8 mouse cellular contexts compared by ENCODE assay signal in genomic region chr6:39205064-39205649, GRCm38 (mm10). TPM values are rescaled to one million over a fixed set of nuclear protein-coding genes. Genes with fewer than 3 reads are reported as not detected.
DNase-seq lines count a peak whose midpoint lies in the region; ATAC-seq and TF ChIP-seq lines count a peak whose summit lies in the region.

No protein-coding gene starts in this region.

- under 1% methylated on average over 30 of the region's 30 CpGs for WGBS in liver, adult 2 months

- peak; percentile 81 for ATAC-seq in monocyte, adult 5-6 weeks (replicated peaks; ENCODE audit: insufficient number of reproducible peaks, low FRiP score, low TSS enrichment, poor library complexity, severe bottlenecking)

- no peaks in the 10 kb centered on the region for H3K27me3 ChIP-seq in liver, adult 2 months (ENCODE audit: control insufficient read depth, insufficient read depth, low read length)

- H3K27ac ChIP-seq in embryonic fibroblast, embryonic 13.5 days (ENCODE audit: insufficient read depth, low read length): peak overlapping the region; percentile 48
- peak overlapping the region; percentile 92 for H3K27ac ChIP-seq in liver, adult 2 months (replicated peaks; ENCODE audit: insufficient read depth, low read depth, low read length)

- peak overlapping the region; percentile 86 for H3K4me3 ChIP-seq in embryonic fibroblast, embryonic 13.5 days (ENCODE audit: insufficient read depth, low read length)
- peak overlapping the region; percentile 98 for H3K4me3 ChIP-seq in liver, adult 2 months (ENCODE audit: insufficient read depth, low read depth, low read length)

- peak; percentile 83 to 85 for DNase-seq in B cell, adult 2 months
- DNase-seq in adrenal gland, postnatal 4 days (ENCODE audit: low spot score in 2 of 2): peak; percentile 27 to 53
- DNase-seq in heart, adult 8-10 months (ENCODE audit: low spot score): peak; percentile 81
- DNase-seq in kidney, adult 8-10 months: peak; percentile 80 to 82
- peak; percentile 90 for DNase-seq in liver, adult 2 months (ENCODE audit: extremely low read depth, low read depth, low spot score)
- DNase-seq in spleen, postnatal 36 days (ENCODE audit: low spot score in 2 of 2): peak; percentile 85 to 90

- TF ChIP-seq POLR2A in embryonic fibroblast, embryonic 13.5 days (IDR thresholded peaks at IDR 0.05; ENCODE audit: low read depth, low read length): peak; percentile 45
- TF ChIP-seq POLR2A in liver, adult 2 months (IDR thresholded peaks at IDR 0.05; ENCODE audit: extremely low read depth, insufficient read depth, low read length): peak; percentile 81; the same call in 1 of the 2 replicates

- no peaks in the 10 kb centered on the region for H3K4me1 ChIP-seq in embryonic fibroblast, embryonic 13.5 days (ENCODE audit: control insufficient read depth, insufficient read depth, low read length)
- peaks cover 4% of the 10 kb centered on the region; the same call in 1 of the 2 replicates for H3K4me1 ChIP-seq in liver, adult 2 months (ENCODE audit: control insufficient read depth, insufficient read depth, low read length)

- H3K9ac ChIP-seq in liver, adult 2 months (ENCODE audit: low read depth, low read length): peak overlapping the region; percentile 97

- peaks cover 12% of the 10 kb centered on the region for H3K79me2 ChIP-seq in liver, adult 2 months (ENCODE audit: control insufficient read depth, insufficient read depth, low read length)

- no peak for TF ChIP-seq CTCF in embryonic fibroblast, embryonic 13.5 days (IDR thresholded peaks at IDR 0.05; ENCODE audit: borderline replicate concordance, insufficient read depth, low read length)
- peak; percentile 37; the same call in 1 of the 2 replicates for TF ChIP-seq CTCF in liver, adult 2 months (IDR thresholded peaks at IDR 0.05; ENCODE audit: low read depth, low read length)

- no peaks in the 10 kb centered on the region for H3K36me3 ChIP-seq in liver, adult 2 months (ENCODE audit: control insufficient read depth, insufficient read depth, low read length)

RNA-seq across cellular contexts. Expression of gene Kdm7a, which starts 1.4 kb away (rescaled TPM):
- 10 to 100 TPM; 15.3 to 17.6 TPM for total RNA-seq in adrenal gland, postnatal 4 days (2021)
- polyA plus RNA-seq in embryonic fibroblast, embryonic 13.5 days (2011; ENCODE audit: insufficient read length, low read depth, missing spikeins): 6.4 and 9.4 TPM in 2 replicates
- total RNA-seq in heart, adult 8-10 months (2022): 10 to 100 TPM; 16.9 to 20.8 (median 18.9) TPM
- total RNA-seq in liver, adult 2 months (2014; rRNA removed): 9.1 and 9.5 TPM in 2 replicates
- 1.1 and 1.4 TPM in 2 replicates for polyA plus RNA-seq in liver, adult 2 months (2012; rRNA removed)
- 102 to 109 TPM (median 106 TPM) in 3 replicates for total RNA-seq in monocyte, adult 5-6 weeks (2017)

Comparison
In these comparisons a context has a peak if more than half of its experiments do, and no peak if none do; other contexts are left out.
1. Peak in every context shown above with its lines: DNase-seq, ATAC-seq, H3K4me3 ChIP-seq and H3K27ac ChIP-seq.
2. DNase-seq: peak in every context shown above with its lines; median percentile 90 in liver, adult 2 months; 88 in spleen, postnatal 36 days; 84 in B cell, adult 2 months; 81 in heart, adult 8-10 months; 81 in kidney, adult 8-10 months; 40 in adrenal gland, postnatal 4 days.